Mouse (Mus musculus): ENCODE data around the gene Cacna1d. TPM values are rescaled to one million over a fixed set of nuclear protein-coding genes. Genes with fewer than 3 reads are reported as not detected.

Cacna1d gene
- polyA plus RNA-seq, 1 experiment from 2014 or later = 4.3 TPM

DNA sequence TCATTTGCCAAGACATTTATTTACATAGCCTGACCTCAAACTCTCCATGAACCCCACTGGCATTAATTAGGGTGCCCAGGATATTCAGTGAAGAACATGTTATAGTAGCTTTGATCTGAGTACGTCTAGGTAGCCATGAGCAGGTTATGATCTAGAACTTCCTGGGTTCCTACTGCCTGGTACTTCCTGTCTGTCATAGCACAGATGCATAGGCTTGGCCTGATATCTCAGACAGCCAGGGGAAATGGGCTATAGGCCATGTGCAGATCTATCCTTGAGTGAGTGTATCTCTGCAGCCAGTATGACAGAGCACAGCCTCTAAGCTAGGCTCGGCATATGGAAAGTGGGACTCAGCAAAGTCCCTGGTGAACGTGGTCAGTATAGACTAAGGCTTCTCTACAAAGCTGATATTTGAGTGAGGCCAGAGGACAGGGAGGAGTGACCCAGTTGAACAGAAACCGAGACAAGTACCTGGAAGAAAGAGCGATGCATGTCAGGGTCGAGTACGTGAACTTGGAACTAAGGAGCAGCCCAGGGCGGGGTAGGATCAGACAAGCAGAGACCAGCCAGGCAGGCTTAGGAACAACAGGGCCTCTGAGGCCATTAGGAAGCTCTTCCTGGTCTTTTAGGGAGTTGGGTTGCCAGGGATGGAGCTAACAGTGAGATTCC lies 473.3 kb downstream of the Cacna1d start:
- H3K27ac ChIP-seq (ENCODE audit: low read depth, low read length) = no peak overlapping the region
- ATAC-seq (no peak), DNase-seq (ENCODE audit: low spot score) (no peak)
- WGBS = 92% methylated on average over 8 of the region's 8 CpGs
- no peaks in the 10 kb centered on the region for H3K9me3 ChIP-seq (replicated peaks; ENCODE audit: control insufficient read depth, low read length)
- H3K36me3 ChIP-seq (ENCODE audit: control insufficient read depth, insufficient read depth, low read length) = no peaks in the 10 kb centered on the region
- no peak overlapping the region for H3K4me2 ChIP-seq (ENCODE audit: low read length)
- no peaks in the 10 kb centered on the region for H3K27me3 ChIP-seq (replicated peaks; ENCODE audit: control insufficient read depth, insufficient read depth, low read length)
- H3K4me1 ChIP-seq (ENCODE audit: control insufficient read depth, insufficient read depth, low read length) = no peaks in the 10 kb centered on the region
- H3K9ac ChIP-seq (ENCODE audit: low read length) = no peak overlapping the region
- H3K4me3 ChIP-seq (ENCODE audit: low read depth, low read length) = no peak overlapping the region

GRCm38 (mm10) chr14:30016666-30017065 lies 474.6 kb downstream of the Cacna1d start:
- H3K36me3 ChIP-seq (ENCODE audit: control insufficient read depth, insufficient read depth, low read length) = no peaks in the 10 kb centered on the region
- 92% methylated on average over 5 of the region's 5 CpGs for WGBS
- no peak for ATAC-seq
- H3K27ac ChIP-seq (ENCODE audit: low read depth, low read length) = no peak overlapping the region
- DNase-seq (ENCODE audit: low spot score) = no peak
- H3K4me3 ChIP-seq (ENCODE audit: low read depth, low read length) = no peak overlapping the region
- H3K9ac ChIP-seq (ENCODE audit: low read length) = no peak overlapping the region
- H3K27me3 ChIP-seq (replicated peaks; ENCODE audit: control insufficient read depth, insufficient read depth, low read length) = no peaks in the 10 kb centered on the region
- no peaks in the 10 kb centered on the region for H3K4me1 ChIP-seq (ENCODE audit: control insufficient read depth, insufficient read depth, low read length)
- H3K9me3 ChIP-seq (replicated peaks; ENCODE audit: control insufficient read depth, low read length) = no peaks in the 10 kb centered on the region
- no peak overlapping the region for H3K4me2 ChIP-seq (ENCODE audit: low read length)

GRCm38 (mm10) chr14:30015008-30015407 lies 476.2 kb downstream of the Cacna1d start:
- H3K4me2 ChIP-seq (ENCODE audit: low read length) = no peak overlapping the region
- no peaks in the 10 kb centered on the region for H3K36me3 ChIP-seq (ENCODE audit: control insufficient read depth, insufficient read depth, low read length)
- WGBS = 55% methylated on average over 1 of the region's 1 CpGs
- no peak overlapping the region for H3K9ac ChIP-seq (ENCODE audit: low read length)
- no peak overlapping the region for H3K27ac ChIP-seq (ENCODE audit: low read depth, low read length)
- ATAC-seq = no peak
- no peaks in the 10 kb centered on the region for H3K27me3 ChIP-seq (replicated peaks; ENCODE audit: control insufficient read depth, insufficient read depth, low read length)
- no peak for DNase-seq (ENCODE audit: low spot score)
- H3K4me3 ChIP-seq (ENCODE audit: low read depth, low read length) = no peak overlapping the region
- H3K4me1 ChIP-seq (ENCODE audit: control insufficient read depth, insufficient read depth, low read length) = peaks cover under 1% of the 10 kb centered on the region; the same call in 1 of the 2 replicates
- H3K9me3 ChIP-seq (replicated peaks; ENCODE audit: control insufficient read depth, low read length) = no peaks in the 10 kb centered on the region

GRCm38 (mm10) chr14:30014487-30014886 lies 476.8 kb downstream of the Cacna1d start:
- H3K36me3 ChIP-seq (ENCODE audit: control insufficient read depth, insufficient read depth, low read length) = no peaks in the 10 kb centered on the region
- no peak overlapping the region for H3K4me3 ChIP-seq (ENCODE audit: low read depth, low read length)
- H3K4me2 ChIP-seq (ENCODE audit: low read length) = no peak overlapping the region
- 28% methylated on average over 10 of the region's 10 CpGs for WGBS
- H3K27me3 ChIP-seq (replicated peaks; ENCODE audit: control insufficient read depth, insufficient read depth, low read length) = no peaks in the 10 kb centered on the region; the same call in 1 of the 2 replicates
- H3K9ac ChIP-seq (ENCODE audit: low read length) = no peak overlapping the region
- H3K9me3 ChIP-seq (replicated peaks; ENCODE audit: control insufficient read depth, low read length) = no peaks in the 10 kb centered on the region
- ATAC-seq (no peak), DNase-seq (ENCODE audit: low spot score) (no peak)
- H3K27ac ChIP-seq (ENCODE audit: low read depth, low read length) = no peak overlapping the region
- H3K4me1 ChIP-seq (ENCODE audit: control insufficient read depth, insufficient read depth, low read length) = peaks cover 3% of the 10 kb centered on the region; the same call in 1 of the 2 replicates

GRCm38 (mm10) chr14:30011886-30012560 lies 479.2 kb downstream of the Cacna1d start:
- H3K4me1 ChIP-seq (ENCODE audit: control insufficient read depth, insufficient read depth, low read length) = peaks cover 9% of the 10 kb centered on the region; the same call in 1 of the 2 replicates
- H3K4me2 ChIP-seq (ENCODE audit: low read length) = no peak overlapping the region
- no peaks in the 10 kb centered on the region for H3K9me3 ChIP-seq (replicated peaks; ENCODE audit: control insufficient read depth, low read length)
- DNase-seq (ENCODE audit: low spot score) (peak; percentile 30), ATAC-seq (no peak)
- H3K36me3 ChIP-seq (ENCODE audit: control insufficient read depth, insufficient read depth, low read length) = no peaks in the 10 kb centered on the region
- peaks cover 6% of the 10 kb centered on the region for H3K27me3 ChIP-seq (replicated peaks; ENCODE audit: control insufficient read depth, insufficient read depth, low read length)
- no peak overlapping the region for H3K4me3 ChIP-seq (ENCODE audit: low read depth, low read length)
- H3K9ac ChIP-seq (ENCODE audit: low read length) = no peak overlapping the region
- WGBS = 78% methylated on average over 10 of the region's 10 CpGs
- H3K27ac ChIP-seq (ENCODE audit: low read depth, low read length) = no peak overlapping the region

GRCm38 (mm10) chr14:30009864-30010560 lies 481.2 kb downstream of the Cacna1d start:
- H3K36me3 ChIP-seq (ENCODE audit: control insufficient read depth, insufficient read depth, low read length) = no peaks in the 10 kb centered on the region
- WGBS = 62% methylated on average over 10 of the region's 10 CpGs
- DNase-seq (ENCODE audit: low spot score) (peak; percentile 60), ATAC-seq (peak; percentile 35; the same call in 1 of the 2 replicates)
- peaks cover 6% of the 10 kb centered on the region for H3K27me3 ChIP-seq (replicated peaks; ENCODE audit: control insufficient read depth, insufficient read depth, low read length)
- peaks cover 9% of the 10 kb centered on the region; the same call in 1 of the 2 replicates for H3K4me1 ChIP-seq (ENCODE audit: control insufficient read depth, insufficient read depth, low read length)
- no peak overlapping the region for H3K9ac ChIP-seq (ENCODE audit: low read length)
- no peaks in the 10 kb centered on the region for H3K9me3 ChIP-seq (replicated peaks; ENCODE audit: control insufficient read depth, low read length)
- H3K4me3 ChIP-seq (ENCODE audit: low read depth, low read length) = no peak overlapping the region
- H3K27ac ChIP-seq (ENCODE audit: low read depth, low read length) = no peak overlapping the region
- H3K4me2 ChIP-seq (ENCODE audit: low read length) = no peak overlapping the region

- Histone ChIP-seq H3K9me3 (replicated peaks; ENCODE audit: control insufficient read depth, low read length) (no peaks in the 10 kb centered on the region), H3K27ac (ENCODE audit: low read depth, low read length) (no peak within 1 kb of the TSS), H3K4me3 (ENCODE audit: low read depth, low read length) (peak within 1 kb of the TSS; percentile 41), H3K4me2 (ENCODE audit: low read length) (peak within 1 kb of the TSS; percentile 95), H3K27me3 (replicated peaks; ENCODE audit: control insufficient read depth, insufficient read depth, low read length) (peaks cover 6% of the 10 kb centered on the region), H3K36me3 (ENCODE audit: control insufficient read depth, insufficient read depth, low read length) (no peaks in the 10 kb centered on the region), H3K9ac (ENCODE audit: low read length) (peak within 1 kb of the TSS; percentile 56), H3K4me1 (ENCODE audit: control insufficient read depth, insufficient read depth, low read length) (peaks cover 9% of the 10 kb centered on the region; the same call in 1 of the 2 replicates)
- 10% methylated on average over 48 of the region's 54 CpGs for WGBS
- peak; percentile 83 for ATAC-seq
- DNase-seq (ENCODE audit: low spot score) = peak; percentile 57
These were observed 482.3 kb downstream of the Cacna1d start, which contains the start of the genes Il17rb and Chdh for GRCm38 (mm10) chr14:30008733-30009575. Gene Il17rb, minus strand, starts transcription at chr14:30008896. Gene Chdh, plus strand, starts transcription at chr14:30009023.

GRCm38 (mm10) chr14:29999475-29999811 lies 491.8 kb downstream of the Cacna1d start:
- Histone ChIP-seq H3K9ac (ENCODE audit: low read length) (no peak overlapping the region), H3K27me3 (replicated peaks; ENCODE audit: control insufficient read depth, insufficient read depth, low read length) (no peaks in the 10 kb centered on the region), H3K27ac (ENCODE audit: low read depth, low read length) (no peak overlapping the region), H3K4me1 (ENCODE audit: control insufficient read depth, insufficient read depth, low read length) (no peaks in the 10 kb centered on the region), H3K36me3 (ENCODE audit: control insufficient read depth, insufficient read depth, low read length) (peaks cover 38% of the 10 kb centered on the region), H3K9me3 (replicated peaks; ENCODE audit: control insufficient read depth, low read length) (no peaks in the 10 kb centered on the region), H3K4me3 (ENCODE audit: low read depth, low read length) (no peak overlapping the region), H3K4me2 (ENCODE audit: low read length) (no peak overlapping the region)
- ATAC-seq (no peak), DNase-seq (ENCODE audit: low spot score) (no peak)
- WGBS = 92% methylated on average over 3 of the region's 3 CpGs
